Mouse (Mus musculus) kidney, adult 2 months (tissue): Measurements from ENCODE around the gene 1700001O22Rik.

Source experiments
- CTCF ChIP-seq: fragments of 200-500 bp; conservative IDR thresholded peaks from 2 replicates; pipeline ENCODE4 v1.5.1; 2011; ENCODE audit warnings: low read depth, mild to moderate bottlenecking, control low read depth, low read length, moderate library complexity, mixed read lengths; ENCODE audit not compliant: insufficient read depth, insufficient read length
- POLR2A ChIP-seq: fragments of 200-500 bp; IDR thresholded peaks from one replicate; pipeline ENCODE4 v1.6.1; 2011; ENCODE audit warnings: low read depth, low read length, control low read depth

- TF ChIP-seq CTCF (no peak), POLR2A (no peak)
Observed at GRCm38 (mm10) chr2:30850581-30850980, 47.1 kb upstream of the 1700001O22Rik start.
